Mouse (Mus musculus) mature B cell (primary cell): ENCODE results near the gene Clic6.
"Not testable (repeated sequence)": the region's sequence is repeated elsewhere in the genome, so short reads cannot be mapped to it uniquely, and the experiment has no call there.

Experiments
- in situ Hi-C: fragments of 300-500 bp; cut with MboI; formaldehyde crosslinking; loops from 2 replicates; pipeline ENCODE4 v1.14.3; 2019

Gene Clic6

GRCm38 (mm10) chr16:92470706-92471105 lies 14.8 kb upstream of the Clic6 start, which contains the start of gene Rcan1:
Gene Rcan1 (minus strand): TSS chr16:92470867.
- in situ Hi-C loops = no loop called here

GRCm38 (mm10) chr16:92472898-92473297 lies 12.6 kb upstream of the Clic6 start:
- in situ Hi-C loops = no loop called here

- in situ Hi-C loops = no loop called here
These were observed 10.3 kb upstream of the Clic6 start for GRCm38 (mm10) chr16:92475093-92475860.

GRCm38 (mm10) chr16:92478561-92479150 lies 6.9 kb upstream of the Clic6 start:
- in situ Hi-C loops = no loop called here

GRCm38 (mm10) chr16:92487086-92487485 lies 1.6 kb downstream of the Clic6 start:
- in situ Hi-C loops = no loop called here

GRCm38 (mm10) chr16:92487489-92487888 lies 2.0 kb downstream of the Clic6 start:
- in situ Hi-C loops = no loop called here

- in situ Hi-C loops = no loop called here
These were observed 2.9 kb downstream of the Clic6 start for GRCm38 (mm10) chr16:92488456-92488855.

GRCm38 (mm10) chr16:92489356-92489755 lies 3.8 kb downstream of the Clic6 start:
- in situ Hi-C loops = no loop called here

GRCm38 (mm10) chr16:92497851-92498588 lies 12.5 kb downstream of the Clic6 start:
- in situ Hi-C loops = no loop called here

GRCm38 (mm10) chr16:92498589-92498981 lies 13.0 kb downstream of the Clic6 start:
- in situ Hi-C loops = no loop called here

GRCm38 (mm10) chr16:92499324-92499723 lies 13.8 kb downstream of the Clic6 start:
- in situ Hi-C loops = no loop called here

GRCm38 (mm10) chr16:92500534-92500933 lies 15.0 kb downstream of the Clic6 start:
- in situ Hi-C loops = no loop called here

- in situ Hi-C loops = no loop called here
These were observed 17.6 kb downstream of the Clic6 start for GRCm38 (mm10) chr16:92503105-92503504.

GRCm38 (mm10) chr16:92507573-92507972 lies 22.0 kb downstream of the Clic6 start:
- in situ Hi-C loops = no loop called here

- in situ Hi-C loops = no loop called here
These were observed 25.6 kb downstream of the Clic6 start for GRCm38 (mm10) chr16:92510835-92511772.

- in situ Hi-C loops = no loop called here
These were observed 26.3 kb downstream of the Clic6 start for GRCm38 (mm10) chr16:92511773-92512391.

GRCm38 (mm10) chr16:92514896-92515295 lies 29.4 kb downstream of the Clic6 start:
- in situ Hi-C loops = not testable (repeated sequence)

- in situ Hi-C loops = no loop called here
These were observed 30.6 kb downstream of the Clic6 start for GRCm38 (mm10) chr16:92516139-92516538.

- in situ Hi-C loops = no loop called here
These were observed 33.2 kb downstream of the Clic6 start for GRCm38 (mm10) chr16:92518718-92519117.

GRCm38 (mm10) chr16:92519820-92520492 lies 34.4 kb downstream of the Clic6 start:
- in situ Hi-C loops = no loop called here

- in situ Hi-C loops = no loop called here
These were observed 37.8 kb downstream of the Clic6 start for GRCm38 (mm10) chr16:92523351-92523750.
